Mouse (Mus musculus) limb, embryonic 10.5 days (tissue): ENCODE results near the gene Pde1a. TPM values are rescaled to one million over a fixed set of nuclear protein-coding genes. Genes with fewer than 3 reads are reported as not detected.

Source experiments
- DNase-seq: peaks from one replicate; pipeline ENCODE4 v3.0.0-alpha.2; 2017; ENCODE audit warnings: low spot score
- H3K27ac ChIP-seq: fragments of 300-500 bp; sonication (generic); 2 replicates; pipeline ENCODE4 v1.5.1; 2016; ENCODE audit warnings: mild to moderate bottlenecking
- H3K27me3 ChIP-seq: fragments of 300-500 bp; sonication (generic); 2 replicates; pipeline ENCODE4 v1.6.1; 2016; ENCODE audit warnings: low read depth, mild to moderate bottlenecking; ENCODE audit not compliant: poor library complexity, severe bottlenecking
- H3K36me3 ChIP-seq: fragments of 300-500 bp; sonication (generic); 2 replicates; pipeline ENCODE4 v1.6.1; 2016; ENCODE audit warnings: mild to moderate bottlenecking, moderate library complexity
- H3K4me1 ChIP-seq: fragments of 300-500 bp; sonication (generic); 2 replicates; pipeline ENCODE4 v1.6.1; 2016
- H3K4me3 ChIP-seq: fragments of 300-500 bp; sonication (generic); 2 replicates; pipeline ENCODE4 v1.5.1; 2016; ENCODE audit warnings: mild to moderate bottlenecking, moderate library complexity
- H3K9me3 ChIP-seq: fragments of 300-500 bp; sonication (generic); replicated peaks from 2 replicates; pipeline ENCODE4 v1.6.1; 2016; ENCODE audit warnings: mild to moderate bottlenecking
- WGBS: fragments of 180-500 bp; shearing (Covaris S2); methylation state at CpG from one replicate; pipeline ENCODE4 v1.1.7; 2016; 5-methylcytosine and 5-hydroxymethylcytosine counted together
- polyA plus RNA-seq: library from polyadenylated mRNA; unstranded; fragments of >200 nt; fragmentation: Nextera tagmentation; extraction: Ambion mirVana; gene quantifications from 2 replicates; pipeline ENCODE4 v1.2.1, GENCODE M21; 2016

Gene Pde1a
- polyA plus RNA-seq, 1 experiment from 2014 or later = 0.54 TPM

GRCm38 (mm10) chr2:79972271-79972670, 157.0 kb downstream of the Pde1a start:
- no peaks in the 10 kb centered on the region for H3K9me3 ChIP-seq
- H3K27me3 ChIP-seq = no peaks in the 10 kb centered on the region
- H3K27ac ChIP-seq = no peak overlapping the region
- H3K4me3 ChIP-seq = no peak overlapping the region
- no peak for DNase-seq
- H3K4me1 ChIP-seq = no peaks in the 10 kb centered on the region
- no peaks in the 10 kb centered on the region for H3K36me3 ChIP-seq

- Histone ChIP-seq H3K27ac (no peak overlapping the region), H3K36me3 (no peaks in the 10 kb centered on the region), H3K4me1 (no peaks in the 10 kb centered on the region), H3K9me3 (no peaks in the 10 kb centered on the region), H3K27me3 (no peaks in the 10 kb centered on the region), H3K4me3 (no peak overlapping the region)
- no peak for DNase-seq
- 78% methylated on average over 5 of the region's 5 CpGs for WGBS
These were observed 159.7 kb downstream of the Pde1a start for GRCm38 (mm10) chr2:79969594-79969993.

GRCm38 (mm10) chr2:79966681-79967506, 162.4 kb downstream of the Pde1a start:
- no peaks in the 10 kb centered on the region for H3K36me3 ChIP-seq
- H3K27me3 ChIP-seq = no peaks in the 10 kb centered on the region
- H3K27ac ChIP-seq = no peak overlapping the region
- no peaks in the 10 kb centered on the region for H3K9me3 ChIP-seq
- no peak for DNase-seq
- no peaks in the 10 kb centered on the region for H3K4me1 ChIP-seq
- H3K4me3 ChIP-seq = no peak overlapping the region
- 86% methylated on average over 9 of the region's 9 CpGs for WGBS

- Histone ChIP-seq H3K9me3 (no peaks in the 10 kb centered on the region), H3K4me3 (no peak overlapping the region), H3K27me3 (no peaks in the 10 kb centered on the region), H3K4me1 (no peaks in the 10 kb centered on the region), H3K36me3 (no peaks in the 10 kb centered on the region), H3K27ac (no peak overlapping the region)
- WGBS = 85% methylated on average over 1 of the region's 1 CpGs
- DNase-seq = no peak
These were observed 163.2 kb downstream of the Pde1a start for GRCm38 (mm10) chr2:79966086-79966485.

- Histone ChIP-seq H3K27me3 (no peaks in the 10 kb centered on the region), H3K9me3 (no peaks in the 10 kb centered on the region), H3K4me1 (no peaks in the 10 kb centered on the region), H3K27ac (no peak overlapping the region), H3K4me3 (no peak overlapping the region), H3K36me3 (no peaks in the 10 kb centered on the region)
- 81% methylated on average over 4 of the region's 4 CpGs for WGBS
- DNase-seq = no peak
These were observed 164.3 kb downstream of the Pde1a start for GRCm38 (mm10) chr2:79964964-79965363.

GRCm38 (mm10) chr2:79961421-79961820, 167.8 kb downstream of the Pde1a start:
- Histone ChIP-seq H3K36me3 (no peaks in the 10 kb centered on the region), H3K27me3 (no peaks in the 10 kb centered on the region), H3K9me3 (no peaks in the 10 kb centered on the region), H3K27ac (no peak overlapping the region), H3K4me1 (no peaks in the 10 kb centered on the region), H3K4me3 (no peak overlapping the region)
- WGBS = 87% methylated on average over 4 of the region's 4 CpGs
- no peak for DNase-seq

- WGBS = 89% methylated on average over 6 of the region's 6 CpGs
These were observed 171.5 kb downstream of the Pde1a start for GRCm38 (mm10) chr2:79957659-79958340.

GRCm38 (mm10) chr2:79945898-79946675, 183.2 kb downstream of the Pde1a start:
- no peak overlapping the region for H3K27ac ChIP-seq
- no peaks in the 10 kb centered on the region for H3K9me3 ChIP-seq
- WGBS = 74% methylated on average over 8 of the region's 8 CpGs
- H3K4me3 ChIP-seq = no peak overlapping the region
- no peaks in the 10 kb centered on the region for H3K27me3 ChIP-seq
- no peaks in the 10 kb centered on the region for H3K4me1 ChIP-seq
- DNase-seq = no peak
- no peaks in the 10 kb centered on the region for H3K36me3 ChIP-seq

More at GRCm38 (mm10) chr2:79957659-79958340, 171.5 kb downstream of the Pde1a start:
- Histone ChIP-seq H3K4me3 (no peak overlapping the region), H3K4me1 (no peaks in the 10 kb centered on the region), H3K36me3 (no peaks in the 10 kb centered on the region), H3K27ac (no peak overlapping the region), H3K9me3 (no peaks in the 10 kb centered on the region), H3K27me3 (no peaks in the 10 kb centered on the region)
- no peak for DNase-seq

GRCm38 (mm10) chr2:79934660-79935059, 194.6 kb downstream of the Pde1a start:
- no peak for DNase-seq
- Histone ChIP-seq H3K4me1 (no peaks in the 10 kb centered on the region), H3K9me3 (no peaks in the 10 kb centered on the region), H3K4me3 (no peak overlapping the region), H3K27ac (no peak overlapping the region), H3K36me3 (no peaks in the 10 kb centered on the region), H3K27me3 (no peaks in the 10 kb centered on the region)
- WGBS = 66% methylated on average over 5 of the region's 5 CpGs

- H3K27ac ChIP-seq = no peak overlapping the region
- H3K4me1 ChIP-seq = no peaks in the 10 kb centered on the region; the same call in 1 of the 2 replicates
- DNase-seq = no peak
- no peaks in the 10 kb centered on the region for H3K9me3 ChIP-seq
- H3K4me3 ChIP-seq = no peak overlapping the region
- no peaks in the 10 kb centered on the region for H3K36me3 ChIP-seq
- no peaks in the 10 kb centered on the region for H3K27me3 ChIP-seq
These were observed 206.9 kb downstream of the Pde1a start for GRCm38 (mm10) chr2:79922356-79922755.

GRCm38 (mm10) chr2:79921375-79921774, 207.9 kb downstream of the Pde1a start:
- no peaks in the 10 kb centered on the region for H3K9me3 ChIP-seq
- H3K27ac ChIP-seq = no peak overlapping the region
- H3K4me3 ChIP-seq = no peak overlapping the region
- H3K27me3 ChIP-seq = no peaks in the 10 kb centered on the region
- WGBS = 97% methylated on average over 4 of the region's 4 CpGs
- no peaks in the 10 kb centered on the region for H3K36me3 ChIP-seq
- no peaks in the 10 kb centered on the region; the same call in 1 of the 2 replicates for H3K4me1 ChIP-seq
- DNase-seq = no peak

- no peak overlapping the region for H3K4me3 ChIP-seq
- no peaks in the 10 kb centered on the region for H3K27me3 ChIP-seq
- no peaks in the 10 kb centered on the region; the same call in 1 of the 2 replicates for H3K4me1 ChIP-seq
- H3K36me3 ChIP-seq = no peaks in the 10 kb centered on the region
- 53% methylated on average over 4 of the region's 4 CpGs for WGBS
- no peak for DNase-seq
- no peaks in the 10 kb centered on the region for H3K9me3 ChIP-seq
- no peak overlapping the region for H3K27ac ChIP-seq
These were observed 208.8 kb downstream of the Pde1a start for GRCm38 (mm10) chr2:79920438-79920837.
